Mouse (Mus musculus) liver (tissue): Measurements from ENCODE around the gene Slc25a19.

Experiments used
- DNase-seq: peaks from one replicate; pipeline ENCODE4 v3.0.0-alpha.2; 2020; ENCODE audit warnings: mixed read lengths

Gene Slc25a19

DNA sequence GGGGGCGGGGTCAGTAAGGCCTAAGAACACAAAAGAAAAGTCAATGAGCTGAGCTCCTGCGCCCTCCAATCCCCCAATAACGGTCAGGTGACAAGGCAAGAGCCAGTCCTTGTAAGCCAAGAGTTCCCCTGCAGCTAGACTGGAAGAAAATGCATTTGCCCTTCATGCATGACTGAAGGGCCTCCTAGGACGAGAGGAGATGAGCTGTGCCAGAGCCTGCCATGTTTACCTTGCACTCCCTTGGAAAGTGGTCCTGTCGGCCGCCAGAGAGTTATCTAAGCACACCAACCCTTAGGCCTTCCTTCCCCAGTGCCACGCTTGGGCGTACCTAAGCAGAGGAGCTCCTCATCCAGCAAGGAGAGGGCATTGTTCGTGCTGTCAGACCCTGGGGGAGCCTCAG, 40.1 kb downstream of the Slc25a19 start:
- no peak for DNase-seq

DNA sequence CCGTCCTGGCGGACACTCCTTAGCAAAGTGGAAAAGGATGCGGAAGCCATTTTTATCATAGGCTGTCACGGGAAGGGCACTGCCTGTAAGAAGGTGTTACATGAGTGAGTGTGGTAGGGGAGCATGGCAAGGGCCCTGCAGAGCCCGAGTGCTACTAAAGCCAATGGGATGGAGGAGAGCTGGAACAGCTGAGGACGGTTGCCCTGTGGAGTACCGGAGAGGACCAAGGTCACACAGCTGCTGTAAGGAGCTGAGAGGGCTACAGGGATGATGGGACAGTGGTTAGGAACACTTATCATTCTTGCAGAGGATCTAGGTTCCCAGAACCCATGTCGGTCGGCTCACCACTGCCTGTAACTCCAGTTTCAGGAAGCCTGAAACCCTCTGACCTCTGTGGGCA, 41.7 kb downstream of the Slc25a19 start:
- no peak for DNase-seq

- no peak for DNase-seq
These were observed 42.5 kb downstream of the Slc25a19 start for GRCm38 (mm10) chr11:115585573-115586100.

- DNase-seq, result no peak
These were observed 43.6 kb downstream of the Slc25a19 start for GRCm38 (mm10) chr11:115584376-115585073.

DNA sequence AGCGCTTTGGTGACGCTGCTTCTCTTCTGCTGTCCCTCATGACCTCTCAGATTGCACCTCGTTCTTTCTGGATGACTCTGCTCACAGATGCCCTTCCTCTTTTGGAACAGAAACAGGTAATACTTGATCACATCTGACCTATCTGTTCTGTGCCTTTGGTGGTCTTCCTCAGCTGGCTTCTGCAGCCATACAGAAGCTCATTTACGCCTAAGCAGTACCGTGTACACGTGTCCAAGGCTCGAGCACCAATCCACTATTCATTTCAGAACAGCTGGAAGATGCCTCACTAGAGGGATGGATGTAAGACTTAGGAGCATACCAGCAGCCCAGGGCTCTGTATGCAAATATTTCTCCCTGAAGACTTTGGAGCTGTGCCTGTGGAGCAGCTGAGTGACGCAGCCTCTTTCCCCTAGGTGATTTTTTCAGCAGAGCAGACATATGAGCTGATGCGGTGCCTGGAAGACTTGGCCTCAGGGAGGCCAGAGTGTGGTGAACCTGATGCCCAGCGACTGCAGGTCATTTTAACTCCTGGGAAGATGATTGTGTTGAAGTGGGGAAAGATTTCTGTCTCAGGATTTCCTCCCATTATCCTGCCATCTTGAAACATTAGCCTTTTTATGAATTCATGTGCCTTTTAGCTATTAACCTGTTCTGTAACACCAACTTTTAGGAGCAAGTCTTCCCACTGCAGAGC, 45.0 kb downstream of the Slc25a19 start:
- DNase-seq, result no peak

GRCm38 (mm10) chr11:115579080-115579479, 49.0 kb downstream of the Slc25a19 start:
- no peak for DNase-seq

DNA sequence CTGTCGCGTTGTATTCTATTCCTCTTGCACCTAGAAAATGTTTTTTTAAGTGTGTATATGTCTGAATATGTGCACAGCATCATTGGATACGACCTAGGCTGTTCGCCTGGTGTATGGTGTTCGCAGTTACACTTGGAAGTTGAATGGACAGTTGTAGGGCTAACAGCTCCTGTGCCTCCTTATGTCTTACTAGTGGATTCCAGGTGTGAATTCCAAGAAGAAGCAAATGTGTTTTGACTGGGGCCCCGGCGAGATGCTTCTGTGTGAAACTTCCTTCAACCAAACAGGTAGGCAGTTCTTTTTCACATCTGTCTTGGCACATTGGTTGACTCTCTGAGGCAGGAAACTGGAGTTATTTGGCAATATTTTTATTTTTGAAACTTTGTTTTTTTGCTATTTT, 63.1 kb downstream of the Slc25a19 start:
- no peak for DNase-seq
